Mouse (Mus musculus) liver, embryonic 16.5 days (tissue): ENCODE measurements around the gene Plxna2. TPM values are rescaled to one million over a fixed set of nuclear protein-coding genes. Genes with fewer than 3 reads are reported as not detected.

Source experiments
- ATAC-seq: fragments of 200-750 bp; cut with Nextera tagmentation; 2 replicates; pipeline ENCODE4 v1.8.0; 2017; ENCODE audit warnings: low read depth, mild to moderate bottlenecking, moderate number of reproducible peaks, moderate library complexity
- H3K27ac ChIP-seq: fragments of 300-500 bp; sonication (generic); 2 replicates; pipeline ENCODE4 v1.5.1; 2014; ENCODE audit warnings: mild to moderate bottlenecking, low read length
- H3K27me3 ChIP-seq: fragments of 300-500 bp; sonication (generic); 2 replicates; pipeline ENCODE4 v1.6.1; 2014; ENCODE audit warnings: low read depth, low read length, mixed read lengths; ENCODE audit not compliant: control insufficient read depth, insufficient read depth
- H3K36me3 ChIP-seq: fragments of 300-500 bp; sonication (generic); 2 replicates; pipeline ENCODE4 v1.6.1; 2014; ENCODE audit warnings: mild to moderate bottlenecking; ENCODE audit not compliant: control insufficient read depth, insufficient read depth
- H3K4me1 ChIP-seq: fragments of 300-500 bp; sonication (generic); 2 replicates; pipeline ENCODE4 v1.6.1; 2014; ENCODE audit warnings: low read depth, low read length, mixed read lengths; ENCODE audit not compliant: control insufficient read depth
- H3K4me2 ChIP-seq: fragments of 300-500 bp; sonication (generic); 2 replicates; pipeline ENCODE4 v1.6.1; 2014; ENCODE audit warnings: low read depth, low read length, mixed read lengths
- H3K4me3 ChIP-seq: fragments of 300-500 bp; sonication (generic); 2 replicates; pipeline ENCODE4 v1.5.1; 2014; ENCODE audit warnings: low read depth, mild to moderate bottlenecking, low read length
- H3K9ac ChIP-seq: fragments of 300-500 bp; sonication (generic); 2 replicates; pipeline ENCODE4 v1.6.1; 2014; ENCODE audit warnings: low read depth, low read length
- H3K9me3 ChIP-seq: fragments of 300-500 bp; sonication (generic); replicated peaks from 2 replicates; pipeline ENCODE4 v1.6.1; 2016; ENCODE audit warnings: low read length; ENCODE audit not compliant: control insufficient read depth
- WGBS: fragments of 180-500 bp; shearing (Covaris S2); extraction: QIAGEN DNeasy Blood & Tissue Kit; methylation state at CpG from one replicate; pipeline ENCODE4 v1.1.7; 2014; ENCODE audit not compliant: insufficient replicate concordance; 5-methylcytosine and 5-hydroxymethylcytosine counted together
- polyA plus RNA-seq: library from polyadenylated mRNA; unstranded; fragments of >200 nt; fragmentation: Nextera tagmentation; extraction: Ambion mirVana; gene quantifications from 2 replicates; pipeline ENCODE4 v1.2.1, GENCODE M21; 2015

The Plxna2 gene
- polyA plus RNA-seq, 1 experiment from 2014 or later = 2.2 TPM

GRCm38 (mm10) chr1:194645898-194646297 lies 27.9 kb downstream of the Plxna2 start:
- no peaks in the 10 kb centered on the region for H3K9me3 ChIP-seq
- no peaks in the 10 kb centered on the region for H3K27me3 ChIP-seq
- H3K27ac ChIP-seq = no peak overlapping the region
- H3K4me2 ChIP-seq = no peak overlapping the region
- 58% methylated on average over 1 of the region's 1 CpGs for WGBS
- no peak for ATAC-seq
- H3K9ac ChIP-seq = no peak overlapping the region
- no peak overlapping the region for H3K4me3 ChIP-seq
- no peaks in the 10 kb centered on the region for H3K4me1 ChIP-seq
- no peaks in the 10 kb centered on the region for H3K36me3 ChIP-seq

GRCm38 (mm10) chr1:194650076-194650475 lies 32.1 kb downstream of the Plxna2 start:
- no peaks in the 10 kb centered on the region for H3K36me3 ChIP-seq
- H3K9ac ChIP-seq = no peak overlapping the region
- H3K27ac ChIP-seq = no peak overlapping the region
- 0 out of 2 replicates have a peak, but pooled peaks have one; percentile 35 for ATAC-seq
- no peak overlapping the region for H3K4me2 ChIP-seq
- H3K9me3 ChIP-seq = no peaks in the 10 kb centered on the region
- H3K4me3 ChIP-seq = no peak overlapping the region
- no peaks in the 10 kb centered on the region for H3K27me3 ChIP-seq
- H3K4me1 ChIP-seq = no peaks in the 10 kb centered on the region
- 47% methylated on average over 1 of the region's 1 CpGs for WGBS

GRCm38 (mm10) chr1:194650566-194650965 lies 32.5 kb downstream of the Plxna2 start:
- Histone ChIP-seq H3K27me3 (no peaks in the 10 kb centered on the region), H3K9me3 (no peaks in the 10 kb centered on the region), H3K4me2 (no peak overlapping the region), H3K4me3 (no peak overlapping the region), H3K4me1 (no peaks in the 10 kb centered on the region), H3K36me3 (no peaks in the 10 kb centered on the region), H3K27ac (no peak overlapping the region), H3K9ac (no peak overlapping the region)
- ATAC-seq = no peak
- 76% methylated on average over 2 of the region's 2 CpGs for WGBS

GRCm38 (mm10) chr1:194651987-194652386 lies 34.0 kb downstream of the Plxna2 start:
- Histone ChIP-seq H3K27ac (no peak overlapping the region), H3K36me3 (no peaks in the 10 kb centered on the region), H3K4me2 (no peak overlapping the region), H3K4me1 (no peaks in the 10 kb centered on the region), H3K9ac (no peak overlapping the region), H3K9me3 (no peaks in the 10 kb centered on the region), H3K27me3 (no peaks in the 10 kb centered on the region), H3K4me3 (no peak overlapping the region)
- WGBS = 48% methylated on average over 3 of the region's 3 CpGs
- peak; percentile 43 for ATAC-seq

GRCm38 (mm10) chr1:194658459-194659160 lies 40.6 kb downstream of the Plxna2 start:
- H3K36me3 ChIP-seq = no peaks in the 10 kb centered on the region
- no peak overlapping the region for H3K27ac ChIP-seq
- H3K4me3 ChIP-seq = no peak overlapping the region
- no peak for ATAC-seq
- no peak overlapping the region for H3K9ac ChIP-seq
- peaks cover 3% of the 10 kb centered on the region for H3K4me1 ChIP-seq
- no peaks in the 10 kb centered on the region for H3K27me3 ChIP-seq
- WGBS = 44% methylated on average over 1 of the region's 1 CpGs
- no peak overlapping the region for H3K4me2 ChIP-seq
- H3K9me3 ChIP-seq = no peaks in the 10 kb centered on the region

GRCm38 (mm10) chr1:194660426-194661119 lies 42.6 kb downstream of the Plxna2 start:
- WGBS = 68% methylated on average over 3 of the region's 3 CpGs
- H3K27ac ChIP-seq = peak overlapping the region; percentile 48
- no peaks in the 10 kb centered on the region for H3K36me3 ChIP-seq
- H3K4me1 ChIP-seq = peaks cover 3% of the 10 kb centered on the region
- no peaks in the 10 kb centered on the region for H3K9me3 ChIP-seq
- H3K9ac ChIP-seq = no peak overlapping the region
- H3K4me3 ChIP-seq = no peak overlapping the region
- peak; percentile 89 for ATAC-seq
- H3K4me2 ChIP-seq = no peak overlapping the region
- no peaks in the 10 kb centered on the region for H3K27me3 ChIP-seq

- ATAC-seq = no peak
- no peak overlapping the region for H3K27ac ChIP-seq
- H3K36me3 ChIP-seq = no peaks in the 10 kb centered on the region
- H3K9ac ChIP-seq = no peak overlapping the region
- H3K9me3 ChIP-seq = no peaks in the 10 kb centered on the region
- H3K4me1 ChIP-seq = peaks cover 3% of the 10 kb centered on the region
- H3K4me3 ChIP-seq = no peak overlapping the region
- H3K4me2 ChIP-seq = no peak overlapping the region
- H3K27me3 ChIP-seq = no peaks in the 10 kb centered on the region
Observed at GRCm38 (mm10) chr1:194663021-194663420, 45.0 kb downstream of the Plxna2 start.

GRCm38 (mm10) chr1:194665715-194666114 lies 47.7 kb downstream of the Plxna2 start:
- Histone ChIP-seq H3K4me1 (no peaks in the 10 kb centered on the region; the same call in none of the 2 replicates), H3K4me2 (no peak overlapping the region), H3K9ac (no peak overlapping the region), H3K27me3 (no peaks in the 10 kb centered on the region), H3K4me3 (no peak overlapping the region), H3K27ac (no peak overlapping the region), H3K36me3 (no peaks in the 10 kb centered on the region), H3K9me3 (no peaks in the 10 kb centered on the region)
- 76% methylated on average over 3 of the region's 3 CpGs for WGBS
- no peak for ATAC-seq

GRCm38 (mm10) chr1:194671783-194672524 lies 53.9 kb downstream of the Plxna2 start:
- Histone ChIP-seq H3K4me3 (no peak overlapping the region), H3K36me3 (no peaks in the 10 kb centered on the region), H3K27me3 (no peaks in the 10 kb centered on the region), H3K27ac (no peak overlapping the region), H3K4me2 (no peak overlapping the region), H3K4me1 (peaks cover 30% of the 10 kb centered on the region), H3K9ac (no peak overlapping the region), H3K9me3 (no peaks in the 10 kb centered on the region)
- WGBS = 57% methylated on average over 4 of the region's 4 CpGs
- no peak for ATAC-seq
